In genomic region chr9:107386722-107387121, GRCm38 (mm10) we compare ENCODE assay signal across 10 mouse cellular contexts. TPM values are rescaled to one million over a fixed set of nuclear protein-coding genes. Genes with fewer than 3 reads are reported as not detected.
A peak's percentile ranks its signal among the peaks of the same experiment; 100 is the strongest.
DNase-seq lines count a peak whose midpoint lies in the region; ATAC-seq and TF ChIP-seq lines count a peak whose summit lies in the region.
"Had no signal": no experiment of that assay in that cellular context is flagged by ENCODE, and none has a peak within 500 bp of the region (broad histone marks: within the 10 kb centered on the region; RNA-seq: fewer than 3 reads in every experiment).

No protein-coding gene starts in this region.

- 71% methylated on average over 3 of the region's 3 CpGs for WGBS in midbrain, postnatal 0 days
- WGBS in midbrain, embryonic 14.5 days = 67% methylated on average over 3 of the region's 3 CpGs

- peaks cover 7% of the 10 kb centered on the region; the same call in 1 of the 2 replicates for H3K27me3 ChIP-seq in midbrain, postnatal 0 days (ENCODE audit: insufficient read depth, low read length)
- peaks cover 4% of the 10 kb centered on the region; the same call in 1 of the 2 replicates for H3K27me3 ChIP-seq in midbrain, embryonic 14.5 days (ENCODE audit: control insufficient read depth, insufficient read depth, low read length)

- peak; percentile 67 for DNase-seq in CD4-positive, CD25-positive, alpha-beta regulatory T cell, adult 2 months (ENCODE audit: low read depth, low spot score)
- no peak for DNase-seq in midbrain, postnatal 0 days (ENCODE audit: low spot score)
- DNase-seq in midbrain, embryonic 14.5 days = no peak
- peak; percentile 65 for DNase-seq in induced T-regulatory cell, adult 2 months (ENCODE audit: low read depth)
- peak; percentile 54 to 79 for DNase-seq in spleen, postnatal 4 days (ENCODE audit: low spot score in 2 of 2)
- no peak for DNase-seq in frontal cortex, postnatal 10 days (ENCODE audit: low spot score in 2 of 2)
- no peak for DNase-seq in right cerebral cortex, adult 18-20 months
- DNase-seq: right cerebral cortex, postnatal 4 days had no signal

- no peak overlapping the region for H3K4me3 ChIP-seq in midbrain, postnatal 0 days (ENCODE audit: low read depth, low read length)
- H3K4me3 ChIP-seq in midbrain, embryonic 14.5 days (replicated peaks; ENCODE audit: low read depth, low read length) = no peak overlapping the region

- TF ChIP-seq CTCF in midbrain, postnatal 0 days (IDR thresholded peaks at IDR 0.05) = peak; percentile 60

- no peak overlapping the region for H3K27ac ChIP-seq in midbrain, postnatal 0 days (ENCODE audit: low read depth, low read length)
- no peak overlapping the region for H3K27ac ChIP-seq in midbrain, embryonic 14.5 days (replicated peaks; ENCODE audit: low read depth, low read length)
- H3K27ac ChIP-seq: macrophage had no signal

- no peak overlapping the region for H3K4me2 ChIP-seq in midbrain, postnatal 0 days (ENCODE audit: low read depth, low read length, poor library complexity, severe bottlenecking)
- no peak overlapping the region for H3K4me2 ChIP-seq in midbrain, embryonic 14.5 days (ENCODE audit: low read length)

- ATAC-seq in CD4-positive, CD25-positive, alpha-beta regulatory T cell, adult 4 months = no peak
- no peak for ATAC-seq in midbrain, postnatal 0 days (ENCODE audit: low FRiP score)
- ATAC-seq in midbrain, embryonic 14.5 days (ENCODE audit: low FRiP score, low TSS enrichment) = no peak

- H3K36me3 ChIP-seq in midbrain, postnatal 0 days (ENCODE audit: insufficient read depth, low read length) = no peaks in the 10 kb centered on the region
- H3K36me3 ChIP-seq in midbrain, embryonic 14.5 days (ENCODE audit: control insufficient read depth, insufficient read depth, low read length) = no peaks in the 10 kb centered on the region

- H3K9ac ChIP-seq in midbrain, postnatal 0 days (replicated peaks; ENCODE audit: low read length, poor library complexity, severe bottlenecking) = no peak overlapping the region
- no peak overlapping the region for H3K9ac ChIP-seq in midbrain, embryonic 14.5 days (replicated peaks; ENCODE audit: low read length)

- peaks cover 1% of the 10 kb centered on the region; the same call in 1 of the 2 replicates for H3K4me1 ChIP-seq in midbrain, postnatal 0 days (ENCODE audit: insufficient read depth, low read length)
- H3K4me1 ChIP-seq in midbrain, embryonic 14.5 days (ENCODE audit: control insufficient read depth, insufficient read depth, low read length) = 0 out of 2 replicates have a peak, but pooled peaks cover 10% of the 10 kb centered on the region

- no peaks in the 10 kb centered on the region for H3K9me3 ChIP-seq in midbrain, postnatal 0 days (ENCODE audit: low read length)
- no peaks in the 10 kb centered on the region for H3K9me3 ChIP-seq in midbrain, embryonic 14.5 days (ENCODE audit: control insufficient read depth, low read length)

RNA-seq across cellular contexts. Expression of gene Cacna2d2, which starts 12.7 kb away (rescaled TPM):
- under 1 TPM; 0.52 to 0.73 TPM for polyA plus RNA-seq in CD4-positive, CD25-positive, alpha-beta regulatory T cell, adult 4 months (2017; shearing (Covaris generic))
- 138 and 191 TPM in 2 replicates for total RNA-seq in midbrain, postnatal 0 days (2014; rRNA removed)
- polyA plus RNA-seq in midbrain, postnatal 0 days (2015; fragmentation: Nextera tagmentation; extraction: Ambion mirVana) = 8.4 and 9.0 TPM in 2 replicates
- 7.9 and 10.6 TPM in 2 replicates for polyA plus RNA-seq in midbrain, embryonic 14.5 days (2014; fragmentation: Nextera tagmentation; extraction: Ambion mirVana)
- polyA plus RNA-seq: macrophage had no signal

RNA-seq across cellular contexts. Expression of gene 6430571L13Rik, which starts 46.3 kb away (rescaled TPM):
- polyA plus RNA-seq in CD4-positive, CD25-positive, alpha-beta regulatory T cell, adult 4 months (2017; shearing (Covaris generic)) = 1 to 10 TPM; 1.8 to 3.0 TPM
- total RNA-seq in midbrain, postnatal 0 days (2014; rRNA removed) = 11.0 and 13.6 TPM in 2 replicates
- polyA plus RNA-seq in midbrain, postnatal 0 days (2015; fragmentation: Nextera tagmentation; extraction: Ambion mirVana) = 10.4 and 11.1 TPM in 2 replicates
- polyA plus RNA-seq in midbrain, embryonic 14.5 days (2014; fragmentation: Nextera tagmentation; extraction: Ambion mirVana) = 4.1 and 6.3 TPM in 2 replicates
- polyA plus RNA-seq: macrophage had no signal

RNA-seq across cellular contexts. Expression of gene Hemk1, which starts 48.6 kb away (rescaled TPM):
- 10 to 100 TPM; 27.8 to 29.1 TPM for polyA plus RNA-seq in CD4-positive, CD25-positive, alpha-beta regulatory T cell, adult 4 months (2017; shearing (Covaris generic))
- 15.8 and 21.3 TPM in 2 replicates for total RNA-seq in midbrain, postnatal 0 days (2014; rRNA removed)
- 15.9 and 19.4 TPM in 2 replicates for polyA plus RNA-seq in midbrain, postnatal 0 days (2015; fragmentation: Nextera tagmentation; extraction: Ambion mirVana)
- 20.9 and 21.7 TPM in 2 replicates for polyA plus RNA-seq in midbrain, embryonic 14.5 days (2014; fragmentation: Nextera tagmentation; extraction: Ambion mirVana)

Comparison
In these comparisons a context has a peak if more than half of its experiments do, and no peak if none do; other contexts are left out.
1. DNase-seq: peak in CD4-positive, CD25-positive, alpha-beta regulatory T cell, adult 2 months (single experiment), induced T-regulatory cell, adult 2 months (single experiment) and spleen, postnatal 4 days (2 of 2); none in midbrain, postnatal 0 days (single experiment), midbrain, embryonic 14.5 days (single experiment), frontal cortex, postnatal 10 days (0 of 2) and right cerebral cortex, adult 18-20 months (single experiment).